Mouse (Mus musculus): ENCODE results near the gene Crabp2. TPM values are rescaled to one million over a fixed set of nuclear protein-coding genes. Genes with fewer than 3 reads are reported as not detected.

Crabp2 gene
- total RNA-seq, 2 experiments from 2014 or later: 3.4 to 6.0 TPM

DNA sequence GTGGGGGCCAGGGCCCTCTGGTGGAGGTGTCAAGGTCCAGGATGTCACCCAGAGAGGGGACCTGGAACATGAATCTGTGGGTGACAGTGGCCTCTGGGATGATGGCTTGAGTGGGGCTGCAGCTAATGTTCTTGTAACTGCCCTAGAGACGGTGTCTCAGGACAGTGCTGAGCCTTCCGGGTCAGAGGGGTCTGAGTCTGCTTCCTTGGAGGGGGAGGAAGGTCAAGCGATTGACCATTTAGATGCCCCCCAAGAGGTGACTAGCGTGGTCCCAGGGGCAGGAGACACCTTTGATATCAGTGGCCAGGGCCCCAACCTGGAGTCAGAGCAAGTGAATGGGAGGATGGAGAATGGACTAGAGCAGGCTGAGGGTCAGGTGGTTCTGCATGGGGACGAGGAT is 31.0 kb downstream of the Crabp2 start:
- intact Hi-C loops (cut with DNase I): no loop called here
- no peak for DNase-seq (ENCODE audit: low spot score in 2 of 2)

- no peak for DNase-seq (ENCODE audit: low spot score in 2 of 2)
- intact Hi-C loops (cut with DNase I): no loop called here
These were observed 31.6 kb downstream of the Crabp2 start for GRCm38 (mm10) chr3:87980085-87980484.

DNA sequence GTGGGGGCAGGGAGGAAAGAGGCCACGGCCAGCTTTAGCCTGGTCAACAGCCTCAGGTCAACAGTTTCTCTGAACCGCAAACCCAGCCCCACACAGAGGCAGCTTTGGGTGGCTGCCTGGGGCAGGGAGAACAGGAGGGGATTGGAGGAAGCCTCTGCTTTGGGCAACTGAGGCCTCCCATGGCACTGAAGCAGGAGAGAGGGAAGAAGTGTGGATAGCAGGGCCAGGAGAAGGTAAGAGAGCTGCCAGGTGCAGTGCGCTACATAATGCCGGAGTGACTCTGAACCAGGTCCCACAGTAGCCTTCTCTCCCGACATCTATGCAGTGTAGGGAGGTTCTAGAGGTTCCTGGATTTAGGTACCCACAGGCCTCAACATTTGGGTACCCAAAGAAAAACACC is 32.3 kb downstream of the Crabp2 start:
- intact Hi-C loops (cut with DNase I): no loop called here
- DNase-seq (ENCODE audit: low spot score in 2 of 2): no peak

GRCm38 (mm10) chr3:87981214-87981760 is 32.8 kb downstream of the Crabp2 start:
- intact Hi-C loops (cut with DNase I): no loop called here
- no peak for DNase-seq (ENCODE audit: low spot score in 2 of 2)

- intact Hi-C loops (cut with DNase I): no loop called here
- no peak for DNase-seq (ENCODE audit: low spot score in 2 of 2)
These were observed 33.7 kb downstream of the Crabp2 start for GRCm38 (mm10) chr3:87981894-87982835.

- no peak for DNase-seq (ENCODE audit: low spot score in 2 of 2)
- intact Hi-C loops (cut with DNase I): no loop called here
These were observed 34.6 kb downstream of the Crabp2 start for GRCm38 (mm10) chr3:87982836-87983601.

DNA sequence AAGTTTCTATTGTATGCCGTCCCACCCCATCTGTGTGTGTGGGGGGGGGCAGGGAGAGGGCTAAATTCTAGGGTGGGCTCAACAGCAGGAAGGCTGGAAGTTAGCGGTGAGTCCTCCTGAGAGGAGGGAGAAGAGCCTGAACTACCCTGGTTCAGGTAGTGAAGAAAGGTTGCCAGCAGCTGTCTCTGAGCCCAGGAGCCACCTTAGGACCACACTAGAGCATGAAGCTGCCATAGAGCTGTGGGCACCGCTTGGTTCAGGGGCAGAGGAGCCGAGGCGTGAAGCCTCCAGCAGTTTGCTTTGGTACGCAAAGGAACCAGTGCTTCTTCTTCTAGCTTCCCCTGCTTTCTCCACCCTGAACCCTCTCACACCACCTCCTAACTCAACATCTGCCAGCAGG is 35.2 kb downstream of the Crabp2 start:
- intact Hi-C loops (cut with DNase I): no loop called here

DNA sequence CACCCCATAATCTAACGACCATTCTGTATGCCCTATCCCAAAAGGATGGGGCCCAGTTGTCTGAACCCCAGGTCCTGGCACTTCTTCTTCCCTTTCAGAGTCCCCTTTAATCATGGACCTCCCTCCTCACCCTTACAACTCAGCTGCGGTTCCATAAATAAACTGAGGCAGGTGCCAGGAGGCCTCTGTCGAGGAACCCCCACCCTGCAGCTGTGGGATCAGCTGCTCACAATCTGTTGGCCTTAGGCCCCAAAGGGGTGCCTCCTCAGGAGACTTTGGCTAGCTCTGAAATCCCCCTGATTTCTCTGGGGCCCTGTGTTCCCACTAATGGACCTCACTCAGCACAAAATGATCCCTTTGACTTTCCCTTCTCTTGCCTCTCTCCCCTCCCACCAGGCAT is 35.6 kb downstream of the Crabp2 start:
- intact Hi-C loops (cut with DNase I): no loop called here
- DNase-seq (ENCODE audit: low spot score in 2 of 2): no peak

More for the DNA sequence above, 35.2 kb downstream of the Crabp2 start:
- DNase-seq (ENCODE audit: low spot score in 2 of 2): no peak

GRCm38 (mm10) chr3:87985505-87986320 is 37.2 kb downstream of the Crabp2 start:
- intact Hi-C loops (cut with DNase I): no loop called here
- no peak for DNase-seq (ENCODE audit: low spot score in 2 of 2)

- intact Hi-C loops (cut with DNase I): loop anchor here (1.0 kb wide), 2 partner anchors 17 to 52 kb away; no protein-coding TSS in a partner anchor
- peak; percentile 83 to 85 for DNase-seq (ENCODE audit: low spot score in 2 of 2)
These were observed 38.4 kb downstream of the Crabp2 start for GRCm38 (mm10) chr3:87986868-87987267.

GRCm38 (mm10) chr3:87987633-87988032 is 39.2 kb downstream of the Crabp2 start:
- DNase-seq (ENCODE audit: low spot score in 2 of 2): no peak
- intact Hi-C loops (cut with DNase I): loop anchor here (1.0 kb wide), 2 partner anchors 17 to 52 kb away; no protein-coding TSS in a partner anchor

DNA sequence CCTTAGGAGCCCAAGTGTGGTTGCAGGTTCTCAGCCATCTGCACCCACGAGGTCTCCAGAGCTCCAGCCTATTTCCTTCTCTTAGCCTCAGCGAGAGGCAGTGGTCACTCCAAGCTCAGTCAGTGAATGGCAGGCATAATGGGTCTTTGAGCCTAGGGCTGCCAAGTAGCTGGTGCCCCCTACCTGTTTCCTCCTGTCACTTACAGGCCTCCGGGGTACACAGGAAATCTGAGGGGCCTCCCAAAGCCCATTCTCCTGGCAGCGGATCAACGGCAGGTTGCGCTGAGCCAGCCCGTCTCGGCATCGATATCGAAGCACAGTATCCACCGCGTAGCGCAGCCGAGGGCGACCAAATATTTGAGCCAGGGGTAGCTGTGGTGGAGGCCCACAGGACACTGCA is 39.6 kb downstream of the Crabp2 start:
- no peak for DNase-seq (ENCODE audit: low spot score in 2 of 2)

GRCm38 (mm10) chr3:87989935-87990334 is 41.5 kb downstream of the Crabp2 start:
- intact Hi-C loops (cut with DNase I): no loop called here
- DNase-seq (ENCODE audit: low spot score in 2 of 2): no peak

More for the DNA sequence above, 39.6 kb downstream of the Crabp2 start:
- intact Hi-C loops (cut with DNase I): no loop called here

GRCm38 (mm10) chr3:87993436-87993835 is 45.0 kb downstream of the Crabp2 start:
- intact Hi-C loops (cut with DNase I): no loop called here
- no peak for DNase-seq (ENCODE audit: low spot score in 2 of 2)

- no peak for DNase-seq (ENCODE audit: low spot score in 2 of 2)
These were observed 46.9 kb downstream of the Crabp2 start for GRCm38 (mm10) chr3:87995331-87995730.

DNA sequence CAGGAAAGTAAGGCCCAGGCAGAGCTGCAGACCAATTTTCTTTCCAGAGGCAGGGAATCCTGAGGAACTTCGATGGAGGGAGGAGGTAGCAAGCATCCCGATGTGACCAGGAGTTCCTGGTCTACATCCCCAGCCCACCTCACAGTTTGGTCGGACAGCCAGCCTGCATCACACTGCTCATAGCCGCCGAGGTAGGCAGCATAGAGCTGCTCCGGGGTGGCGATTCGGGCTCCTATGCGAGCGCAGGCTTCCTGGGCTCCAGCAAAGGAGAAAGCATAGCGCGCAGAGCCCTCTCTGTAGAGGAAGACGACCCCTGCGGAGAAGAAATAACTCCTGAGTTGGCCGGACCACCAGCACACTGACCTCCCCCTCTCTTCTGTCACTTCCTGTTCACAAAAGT is 47.9 kb downstream of the Crabp2 start:
- no peak for DNase-seq (ENCODE audit: low spot score in 2 of 2)
- intact Hi-C loops (cut with DNase I): no loop called here

More at GRCm38 (mm10) chr3:87995331-87995730, 46.9 kb downstream of the Crabp2 start:
- intact Hi-C loops (cut with DNase I): no loop called here

GRCm38 (mm10) chr3:87996971-87997614 is 48.6 kb downstream of the Crabp2 start:
- intact Hi-C loops (cut with DNase I): no loop called here
- no peak for DNase-seq (ENCODE audit: low spot score in 2 of 2)

DNA sequence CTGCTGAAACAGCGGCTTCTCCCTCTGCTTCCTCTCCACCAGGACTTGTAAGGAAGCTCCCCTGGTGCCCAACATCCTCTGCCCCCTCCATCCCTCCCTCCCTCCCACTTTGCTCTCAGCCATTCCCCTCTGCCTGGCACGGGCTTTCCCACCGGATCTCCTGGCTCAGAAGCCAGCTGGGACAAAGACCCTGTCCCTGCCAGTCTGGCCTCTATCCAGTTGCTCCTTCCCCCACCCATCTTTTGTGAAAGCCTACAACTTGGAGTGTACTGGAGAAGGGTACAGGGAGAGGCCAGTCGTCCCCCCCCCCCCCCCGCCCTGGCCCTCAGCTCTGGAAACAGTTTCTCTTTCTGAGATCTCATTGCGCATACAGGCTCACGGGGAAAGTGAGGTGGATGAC is 50.3 kb downstream of the Crabp2 start:
- peak in 1 of 2 experiments; percentile 46 for DNase-seq (ENCODE audit: low spot score in 2 of 2)
- intact Hi-C loops (cut with DNase I): no loop called here

All from left cerebral cortex, postnatal 36 days (tissue).